Mouse (Mus musculus): ENCODE results near the gene Gm21885.

GRCm38 (mm10) chr11:94257987-94258386 lies 23.7 kb upstream of the Gm21885 start:
- TF ChIP-seq POLR2A (IDR thresholded peaks at IDR 0.05; ENCODE audit: borderline replicate concordance, extremely low read depth, insufficient read depth, insufficient read length, poor library complexity, severe bottlenecking) (no peak), CTCF (IDR thresholded peaks at IDR 0.05; ENCODE audit: borderline replicate concordance, extremely low read depth, insufficient read depth, insufficient read length) (no peak)
